Mouse (Mus musculus) kidney, postnatal 0 days (tissue): ENCODE data around the gene Gm20075. TPM values are rescaled to one million over a fixed set of nuclear protein-coding genes. Genes with fewer than 3 reads are reported as not detected.
"Not testable (repeated sequence)": the region's sequence is repeated elsewhere in the genome, so short reads cannot be mapped to it uniquely, and the experiment has no call there.

Experiments
- ATAC-seq: fragments of 200-750 bp; cut with Nextera tagmentation; replicated peaks from 2 replicates; pipeline ENCODE4 v1.8.0; 2017; ENCODE audit warnings: low read depth, moderate number of reproducible peaks, moderate TSS enrichment, moderate library complexity; ENCODE audit not compliant: low FRiP score
- DNase-seq: peaks from one replicate; pipeline ENCODE4 v3.0.0-alpha.2; 2016; ENCODE audit warnings: low spot score
- H3K27ac ChIP-seq: fragments of 300-500 bp; sonication (generic); 2 replicates; pipeline ENCODE4 v1.5.1; 2014; ENCODE audit warnings: mild to moderate bottlenecking
- H3K27me3 ChIP-seq: fragments of 300-500 bp; sonication (generic); 2 replicates; pipeline ENCODE4 v1.6.1; 2014; ENCODE audit warnings: low read length, mixed read lengths; ENCODE audit not compliant: insufficient read depth
- H3K36me3 ChIP-seq: fragments of 300-500 bp; sonication (generic); 2 replicates; pipeline ENCODE4 v1.6.1; 2014; ENCODE audit warnings: low read length, mixed read lengths; ENCODE audit not compliant: insufficient read depth
- H3K4me1 ChIP-seq: fragments of 300-500 bp; sonication (generic); replicated peaks from 2 replicates; pipeline ENCODE4 v1.6.1; 2014; ENCODE audit warnings: antibody characterized with exemption, low read length, mixed read lengths; ENCODE audit not compliant: insufficient read depth
- H3K4me2 ChIP-seq: fragments of 300-500 bp; sonication (generic); 2 replicates; pipeline ENCODE4 v1.6.1; 2014; ENCODE audit warnings: mild to moderate bottlenecking, low read length, moderate library complexity, mixed read lengths
- H3K4me3 ChIP-seq: fragments of 300-500 bp; sonication (generic); replicated peaks from 2 replicates; pipeline ENCODE4 v1.5.1; 2014; ENCODE audit warnings: low read depth, low read length
- H3K9ac ChIP-seq: fragments of 300-500 bp; sonication (generic); 2 replicates; pipeline ENCODE4 v1.6.1; 2014; ENCODE audit warnings: low read depth, low read length
- H3K9me3 ChIP-seq: fragments of 300-500 bp; sonication (generic); replicated peaks from 2 replicates; pipeline ENCODE4 v1.6.1; 2016; ENCODE audit warnings: low read length, inconsistent platforms, mixed read lengths
- CTCF ChIP-seq: IDR thresholded peaks from 2 replicates; pipeline ENCODE4 v1.5.1; 2016; ENCODE audit warnings: antibody characterized with exemption, low read depth, mild to moderate bottlenecking, moderate library complexity
- WGBS: fragments of 180-500 bp; shearing (Covaris S2); extraction: QIAGEN DNeasy Blood & Tissue Kit; methylation state at CpG from one replicate; pipeline ENCODE4 v1.1.7; 2014; 5-methylcytosine and 5-hydroxymethylcytosine counted together
- polyA plus RNA-seq: library from polyadenylated mRNA; unstranded; fragments of >200 nt; fragmentation: Nextera tagmentation; extraction: Ambion mirVana; gene quantifications from 2 replicates; pipeline ENCODE4 v1.2.1, GENCODE M21; 2015

Gm20075 gene
- 24.0 and 28.2 TPM in 2 replicates for polyA plus RNA-seq

DNA sequence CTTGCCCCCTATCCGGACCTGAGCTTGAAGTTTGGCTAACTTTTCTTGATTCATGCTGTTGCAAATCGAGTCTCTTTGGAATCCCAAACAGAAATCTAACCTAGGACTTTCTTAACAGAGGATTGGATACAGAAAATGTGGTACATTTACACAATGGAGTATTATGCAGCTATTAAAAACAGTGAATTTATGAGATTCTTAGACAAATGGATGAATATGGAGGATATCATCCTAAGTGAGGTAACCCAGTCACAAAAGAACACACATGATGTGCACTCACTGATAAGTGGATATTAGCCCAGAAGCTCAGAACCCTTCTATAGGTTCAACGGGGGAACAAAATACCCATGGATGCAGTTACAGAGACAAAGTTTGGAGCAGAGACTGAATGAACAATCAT lies at the start of gene Gm20075:
Gm20075 (minus strand) TSS at position 101 of the 400 bp plus-strand sequence.
- not testable (repeated sequence) for H3K9ac ChIP-seq, H3K4me3 ChIP-seq, H3K27me3 ChIP-seq, DNase-seq, H3K9me3 ChIP-seq, H3K4me1 ChIP-seq, H3K36me3 ChIP-seq, H3K4me2 ChIP-seq, ATAC-seq, H3K27ac ChIP-seq
- 80% methylated on average over 3 of the region's 3 CpGs for WGBS

DNA sequence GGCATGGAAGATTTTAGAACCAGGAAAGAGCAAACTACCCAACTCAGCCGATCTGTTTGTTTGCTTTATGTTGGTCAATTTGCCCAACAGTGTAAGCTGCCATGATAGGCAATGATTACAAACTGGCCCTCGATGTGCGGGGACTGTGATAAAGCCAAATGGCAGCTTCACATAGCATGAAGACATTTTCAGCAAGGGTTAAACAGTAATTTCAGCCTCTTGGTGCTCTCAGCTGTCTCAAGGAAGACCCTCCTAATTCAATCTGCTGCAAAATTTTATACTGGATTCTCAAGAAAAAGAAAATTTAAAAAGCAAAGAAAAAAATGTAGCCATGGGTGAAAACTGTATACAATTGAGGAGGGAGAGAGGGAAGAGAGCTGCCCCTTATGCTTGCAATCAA lies 47.9 kb upstream of the Gm20075 start:
- no peaks in the 10 kb centered on the region for H3K9me3 ChIP-seq
- DNase-seq (no peak), ATAC-seq (no peak)
- H3K9ac ChIP-seq: no peak overlapping the region
- H3K27me3 ChIP-seq: peaks cover 44% of the 10 kb centered on the region
- no peak for TF ChIP-seq CTCF
- H3K36me3 ChIP-seq: no peaks in the 10 kb centered on the region
- no peak overlapping the region for H3K4me3 ChIP-seq
- no peak overlapping the region for H3K27ac ChIP-seq
- no peak overlapping the region for H3K4me2 ChIP-seq
- H3K4me1 ChIP-seq: peaks cover 13% of the 10 kb centered on the region
- WGBS: 77% methylated on average over 3 of the region's 3 CpGs

DNA sequence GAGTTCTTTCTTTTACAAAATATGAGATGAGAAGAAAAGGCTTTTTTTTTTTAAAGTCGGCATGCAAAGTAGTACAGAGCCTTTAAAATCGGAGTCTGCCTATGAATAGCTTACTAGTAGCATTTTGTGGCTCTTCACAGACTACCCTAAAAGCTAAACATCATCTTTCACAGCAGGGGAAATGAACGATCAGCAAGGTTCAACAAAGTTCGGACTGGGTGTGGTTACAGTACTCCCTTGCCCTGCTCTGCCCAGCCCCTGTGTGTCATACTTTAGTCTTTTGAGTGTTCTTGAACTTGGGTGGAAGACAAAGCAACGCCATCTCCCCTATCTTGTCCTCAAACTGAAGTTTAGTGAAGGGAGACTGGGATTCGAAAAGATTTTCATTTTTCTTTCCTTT lies 45.5 kb upstream of the Gm20075 start:
- DNase-seq: no peak
- H3K36me3 ChIP-seq: no peaks in the 10 kb centered on the region
- peaks cover 24% of the 10 kb centered on the region for H3K27me3 ChIP-seq
- WGBS: 72% methylated on average over 6 of the region's 6 CpGs
- ATAC-seq: no peak
- H3K9me3 ChIP-seq: no peaks in the 10 kb centered on the region
- H3K9ac ChIP-seq: no peak overlapping the region
- no peak for TF ChIP-seq CTCF
- no peak overlapping the region for H3K4me3 ChIP-seq
- 0 out of 2 replicates have a peak, but pooled peaks cover 6% of the 10 kb centered on the region for H3K4me1 ChIP-seq
- no peak overlapping the region for H3K27ac ChIP-seq
- no peak overlapping the region for H3K4me2 ChIP-seq

DNA sequence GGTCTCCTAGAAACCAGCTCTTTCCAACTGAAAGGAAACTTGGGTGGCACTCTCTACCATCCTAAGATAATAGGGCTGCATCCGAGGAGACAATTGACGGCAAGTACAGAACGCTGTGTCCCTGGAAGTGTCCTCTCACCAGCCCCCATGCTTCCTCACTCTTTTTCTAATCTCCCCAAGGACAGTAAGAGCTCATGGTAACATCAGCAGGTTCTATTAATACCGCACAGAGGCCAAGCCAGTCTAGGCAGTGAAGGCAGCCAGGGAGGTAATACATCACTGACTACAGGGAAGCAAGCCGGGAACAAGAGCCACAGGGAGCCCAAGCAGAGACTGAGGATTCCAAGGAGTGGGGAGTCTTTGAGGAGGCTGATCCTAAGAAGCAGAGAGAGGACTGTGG lies 43.8 kb upstream of the Gm20075 start:
- peaks cover 9% of the 10 kb centered on the region for H3K27me3 ChIP-seq
- no peak overlapping the region for H3K4me2 ChIP-seq
- H3K27ac ChIP-seq: no peak overlapping the region
- no peak for TF ChIP-seq CTCF
- no peak for DNase-seq
- no peak for ATAC-seq
- no peak overlapping the region for H3K9ac ChIP-seq
- WGBS: 73% methylated on average over 5 of the region's 5 CpGs
- H3K4me3 ChIP-seq: no peak overlapping the region
- no peaks in the 10 kb centered on the region for H3K9me3 ChIP-seq
- no peaks in the 10 kb centered on the region for H3K36me3 ChIP-seq
- no peaks in the 10 kb centered on the region for H3K4me1 ChIP-seq

DNA sequence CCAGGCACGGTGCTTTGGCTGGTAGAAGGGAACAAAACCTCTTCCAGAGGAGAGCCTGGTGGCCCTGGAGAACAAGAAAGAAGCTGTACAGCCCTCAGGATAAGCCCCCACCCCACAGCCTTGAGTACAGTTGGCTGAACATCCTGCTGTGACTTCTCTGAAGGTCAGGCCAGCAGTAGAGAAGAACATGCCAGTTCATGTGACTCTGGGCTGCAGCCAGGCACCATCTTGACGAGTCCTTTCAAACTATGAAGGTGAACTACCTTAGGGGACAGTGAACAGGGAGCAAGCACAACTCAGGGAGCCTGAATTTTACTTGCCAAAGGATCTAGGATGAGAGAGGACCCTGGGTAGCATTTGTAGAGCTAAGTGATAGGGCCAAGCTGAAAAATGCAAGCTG lies 31.5 kb upstream of the Gm20075 start:
- DNase-seq (no peak), ATAC-seq (no peak)
- no peak overlapping the region for H3K4me2 ChIP-seq
- H3K27me3 ChIP-seq: no peaks in the 10 kb centered on the region
- H3K27ac ChIP-seq: no peak overlapping the region
- WGBS: 75% methylated on average over 2 of the region's 2 CpGs
- no peak for TF ChIP-seq CTCF
- H3K4me3 ChIP-seq: no peak overlapping the region
- no peak overlapping the region for H3K9ac ChIP-seq
- H3K36me3 ChIP-seq: no peaks in the 10 kb centered on the region
- no peaks in the 10 kb centered on the region for H3K4me1 ChIP-seq
- H3K9me3 ChIP-seq: no peaks in the 10 kb centered on the region

DNA sequence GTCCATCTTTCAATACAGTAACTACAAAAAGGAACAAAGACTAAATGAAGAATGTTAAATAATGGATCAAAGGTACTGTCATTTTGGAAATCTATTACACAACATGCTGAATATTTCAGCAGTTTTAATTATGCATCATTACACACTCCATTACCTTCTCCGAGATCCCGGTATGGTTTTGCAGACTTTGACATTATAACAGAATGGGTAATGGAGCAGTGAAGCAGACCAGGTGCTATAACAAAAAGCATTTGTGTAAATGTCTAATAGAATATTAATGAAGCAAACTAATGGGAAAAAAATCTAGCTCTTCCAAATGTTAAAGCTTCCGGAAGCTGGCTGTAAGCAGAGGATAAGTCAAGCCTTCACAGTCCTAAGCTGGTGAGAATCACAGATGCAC lies 29.6 kb upstream of the Gm20075 start:
- DNase-seq: peak; percentile 3
- no peak for ATAC-seq
- no peak for TF ChIP-seq CTCF
- Histone ChIP-seq H3K4me1 (no peaks in the 10 kb centered on the region), H3K4me2 (no peak overlapping the region), H3K27ac (no peak overlapping the region), H3K27me3 (no peaks in the 10 kb centered on the region), H3K36me3 (no peaks in the 10 kb centered on the region), H3K9me3 (no peaks in the 10 kb centered on the region), H3K4me3 (no peak overlapping the region), H3K9ac (no peak overlapping the region)
- WGBS: 70% methylated on average over 3 of the region's 3 CpGs

DNA sequence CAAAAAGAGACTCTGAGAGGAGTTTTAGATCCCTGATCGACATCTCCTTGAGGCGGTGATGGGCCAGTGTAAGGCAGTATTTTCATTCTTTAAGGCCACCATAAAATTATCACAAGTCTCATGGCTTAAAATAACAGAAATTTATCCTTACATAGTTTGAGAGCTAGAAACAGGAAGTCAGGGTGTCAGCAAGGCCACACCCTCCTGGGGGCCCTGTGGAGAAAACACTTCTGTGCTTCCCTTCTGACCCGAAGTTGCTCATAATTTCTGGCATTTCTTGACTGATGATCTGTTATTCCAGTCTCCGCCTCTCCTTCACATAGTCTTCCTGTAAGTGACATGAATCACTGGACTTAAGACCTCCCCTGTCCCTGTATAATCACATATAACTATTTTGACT lies 25.2 kb upstream of the Gm20075 start:
- no peak overlapping the region for H3K9ac ChIP-seq
- H3K4me2 ChIP-seq: no peak overlapping the region
- no peak overlapping the region for H3K27ac ChIP-seq
- WGBS: 60% methylated on average over 4 of the region's 4 CpGs
- no peaks in the 10 kb centered on the region for H3K27me3 ChIP-seq
- no peaks in the 10 kb centered on the region for H3K36me3 ChIP-seq
- DNase-seq (peak; percentile 25), ATAC-seq (no peak)
- no peak for TF ChIP-seq CTCF
- no peaks in the 10 kb centered on the region for H3K4me1 ChIP-seq
- no peak overlapping the region for H3K4me3 ChIP-seq
- no peaks in the 10 kb centered on the region for H3K9me3 ChIP-seq
